Mouse (Mus musculus): Measurements from ENCODE around the gene Abhd14a.

Gene Abhd14a

DNA sequence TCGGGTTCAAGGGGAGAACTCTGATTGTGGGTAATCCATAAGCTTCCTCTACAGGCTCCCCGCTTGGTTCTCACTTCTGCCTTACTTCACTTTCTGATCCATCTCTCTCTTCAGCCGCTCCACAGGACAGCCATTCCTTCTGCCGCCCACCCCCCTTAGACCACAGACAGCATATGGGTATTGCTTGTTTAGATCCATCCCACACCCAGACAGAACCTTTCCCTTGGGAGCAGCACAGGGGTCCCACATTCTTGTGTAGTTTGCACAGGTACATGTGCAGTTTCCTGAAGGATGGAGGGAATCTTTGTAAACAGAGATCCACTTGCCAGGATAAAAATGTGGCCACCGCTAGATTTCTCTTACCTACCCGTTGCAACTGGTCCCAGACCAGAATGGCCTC is 4.9 kb upstream of the Abhd14a start:
- DNase-seq (ENCODE audit: low spot score) = no peak

DNA sequence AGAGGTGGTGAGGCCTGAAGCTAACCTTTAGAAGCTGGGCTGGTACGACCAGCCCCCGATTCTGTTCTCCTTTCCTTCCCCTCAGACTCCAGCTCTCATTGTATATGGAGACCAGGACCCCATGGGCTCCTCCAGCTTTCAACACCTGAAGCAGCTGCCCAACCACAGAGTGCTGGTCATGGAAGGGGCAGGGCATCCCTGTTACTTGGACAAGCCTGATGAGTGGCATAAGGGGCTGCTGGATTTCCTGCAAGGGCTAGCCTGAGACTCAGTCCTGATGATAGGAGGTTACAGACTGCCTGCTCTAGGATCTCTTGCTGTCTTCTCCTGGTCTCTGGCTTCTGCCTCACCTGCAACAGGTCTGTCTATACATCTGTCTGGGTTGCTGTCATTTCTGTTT is 4.4 kb upstream of the Abhd14a start:
- no peak for DNase-seq (ENCODE audit: low spot score)

DNA sequence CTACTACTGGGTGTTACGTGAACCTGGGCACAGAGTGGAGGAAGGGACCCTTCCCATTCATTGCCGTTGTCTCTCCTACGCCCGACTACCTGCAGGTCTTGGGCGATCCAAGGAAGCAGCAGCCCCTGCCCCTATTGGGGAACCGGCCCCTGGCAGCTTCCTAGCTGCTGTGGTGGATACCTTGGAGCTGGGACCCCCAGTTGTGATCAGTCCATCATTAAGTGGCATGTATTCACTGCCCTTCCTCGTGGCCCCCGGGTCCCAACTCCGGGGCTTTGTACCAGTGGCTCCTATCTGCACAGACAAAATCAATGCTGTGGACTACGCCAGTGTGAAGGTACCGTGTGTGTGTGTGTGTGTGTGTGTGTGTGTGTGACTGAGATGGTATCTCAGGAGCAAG is 3.8 kb upstream of the Abhd14a start:
- DNase-seq (ENCODE audit: low spot score) = no peak

DNA sequence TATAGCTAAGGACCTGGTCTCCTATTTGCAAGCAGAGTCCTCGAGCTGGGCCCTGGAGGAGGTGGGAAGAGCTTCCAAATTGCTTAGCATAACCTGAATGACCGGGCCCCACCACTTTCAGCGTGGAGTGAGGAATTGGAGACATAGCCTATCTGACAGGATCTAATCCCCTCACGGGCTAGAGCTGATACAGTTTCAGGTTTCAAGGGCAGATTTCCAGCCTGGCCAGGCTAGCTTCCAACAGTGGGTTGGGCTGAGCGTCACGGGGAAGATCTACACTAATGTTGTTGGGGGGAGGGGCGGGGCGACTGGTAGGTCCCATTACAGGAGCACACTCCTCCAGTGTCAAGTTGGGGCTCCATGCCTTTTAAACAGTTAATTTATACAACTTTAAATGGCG is 3.2 kb upstream of the Abhd14a start:
- DNase-seq (ENCODE audit: low spot score) = peak; percentile 37

DNA sequence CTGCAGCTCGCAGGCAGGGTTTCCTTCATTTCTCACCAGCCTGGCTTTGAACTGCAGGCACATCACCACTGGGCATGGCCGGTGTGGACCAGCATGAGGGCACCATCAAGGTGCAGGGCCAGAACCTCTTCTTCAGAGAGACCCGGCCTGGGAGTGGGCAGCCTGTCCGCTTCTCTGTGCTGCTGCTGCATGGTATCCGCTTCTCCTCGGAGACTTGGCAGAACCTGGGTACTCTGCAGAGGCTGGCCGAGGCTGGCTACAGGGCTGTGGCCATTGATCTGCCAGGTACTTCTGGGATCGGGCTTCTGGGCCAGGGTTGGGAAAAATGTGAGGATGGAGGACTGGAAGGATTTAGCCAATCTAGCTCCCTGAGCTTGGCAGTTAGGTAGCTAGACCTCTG is 2.5 kb upstream of the Abhd14a start:
- DNase-seq (ENCODE audit: low spot score) = no peak

DNA sequence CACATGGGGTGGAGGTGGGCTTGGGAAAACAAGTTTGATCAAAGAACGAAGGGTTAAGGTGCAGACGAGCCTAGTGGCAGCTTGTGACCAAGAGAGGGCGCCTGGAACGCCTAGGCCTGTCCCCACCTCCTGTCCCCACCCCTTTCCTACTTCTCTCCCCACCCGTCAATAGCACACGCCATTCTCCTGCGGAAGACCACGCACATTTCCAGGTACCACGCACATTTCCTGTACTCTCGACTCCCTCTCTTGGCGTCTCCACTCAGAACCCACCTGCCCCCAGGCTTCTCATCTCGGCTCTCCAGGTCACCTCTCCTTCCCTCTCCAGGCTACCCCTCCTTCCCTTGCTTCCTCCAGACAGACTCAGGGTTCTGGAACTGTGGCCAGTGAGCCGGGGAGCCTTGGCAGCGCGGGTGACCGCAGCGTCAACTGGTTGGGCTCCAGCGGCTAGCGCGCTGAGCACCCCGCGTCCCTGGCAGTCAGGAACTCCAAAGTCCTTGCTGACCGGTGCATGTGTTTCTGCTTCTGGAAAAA is 1.1 kb upstream of the Abhd14a start:
- DNase-seq (ENCODE audit: low spot score) = peak; percentile 82

DNA sequence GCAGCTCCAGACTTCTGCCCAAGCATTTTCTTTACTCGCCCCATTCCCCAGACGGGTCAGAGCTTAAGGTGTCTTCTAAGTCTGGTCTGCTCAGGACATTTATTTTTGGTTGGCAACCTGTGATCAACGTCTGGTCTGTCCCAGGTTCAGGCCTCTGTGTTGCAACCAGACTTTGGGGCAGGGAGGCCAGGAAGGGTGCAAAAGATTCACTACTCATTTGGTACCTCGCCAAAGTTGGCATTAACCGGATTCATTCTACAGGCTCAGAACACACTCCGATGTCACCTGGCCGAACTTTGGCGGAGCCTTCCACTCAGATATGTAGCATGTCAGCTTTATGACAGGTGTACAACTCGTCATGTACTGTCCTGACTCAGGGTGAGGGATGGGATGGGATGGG is 473 bp upstream of the Abhd14a start:
- DNase-seq (ENCODE audit: low spot score) = no peak

DNA sequence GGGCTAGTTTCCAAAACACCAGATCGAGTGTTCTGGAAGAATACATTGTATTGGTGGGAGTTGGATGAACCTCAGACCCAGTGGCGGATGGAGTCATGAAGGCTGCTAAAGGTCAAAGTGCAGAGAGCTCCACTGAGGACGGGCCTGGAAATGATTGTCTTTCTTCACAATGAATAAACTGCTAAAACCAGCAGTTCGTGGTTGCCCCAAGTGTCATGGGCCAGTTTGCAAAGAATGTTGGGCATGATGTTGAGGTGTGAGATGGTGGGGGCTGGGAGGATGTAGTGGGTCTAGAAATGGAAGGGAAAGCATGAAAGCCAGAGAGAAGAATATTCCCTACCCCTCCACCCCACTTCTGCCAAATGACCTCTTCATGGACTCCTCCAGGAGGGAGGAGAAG is 2.6 kb downstream of the Abhd14a start:
- DNase-seq (ENCODE audit: low spot score) = no peak

DNA sequence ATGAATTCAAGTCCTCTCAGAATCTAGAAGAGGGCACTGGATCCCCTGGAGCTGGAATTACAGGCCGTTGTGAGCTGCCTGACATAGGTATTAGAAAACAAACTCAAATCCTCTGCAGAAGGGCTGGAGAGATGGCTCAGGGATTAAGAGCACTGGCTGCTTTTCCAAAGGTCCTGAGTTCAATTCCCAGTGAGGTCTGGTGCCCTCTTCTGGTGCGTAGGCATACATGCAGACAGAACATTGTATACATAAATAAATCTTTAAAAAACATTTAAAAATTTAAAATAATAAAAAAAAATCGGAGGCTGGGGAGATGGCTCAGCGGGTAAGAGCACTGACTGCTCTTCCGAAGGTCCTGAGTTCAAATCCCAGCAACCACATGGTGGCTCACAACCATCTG is 4.8 kb downstream of the Abhd14a start:
- no peak for DNase-seq (ENCODE audit: low spot score)

DNA sequence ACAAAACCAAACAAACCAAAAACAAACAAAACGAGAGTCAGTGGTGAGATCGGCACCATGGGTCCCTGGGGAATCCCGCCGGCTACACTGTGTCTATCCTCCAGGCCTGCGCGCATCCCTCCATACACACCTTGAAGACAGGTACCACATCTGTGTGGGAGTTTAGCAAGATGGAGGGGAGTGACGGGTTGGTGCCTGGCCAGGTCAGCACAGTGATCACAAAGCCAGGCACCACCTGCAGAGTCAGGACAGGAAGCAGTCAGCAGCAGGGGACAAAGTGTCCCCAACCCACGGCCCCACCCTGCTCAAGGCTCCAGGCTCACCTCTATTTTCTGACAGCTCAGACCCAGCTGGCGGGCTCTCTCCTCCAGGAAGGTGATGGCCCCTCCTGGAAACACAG is 10.9 kb downstream of the Abhd14a start:
- DNase-seq (ENCODE audit: low spot score) = no peak

DNA sequence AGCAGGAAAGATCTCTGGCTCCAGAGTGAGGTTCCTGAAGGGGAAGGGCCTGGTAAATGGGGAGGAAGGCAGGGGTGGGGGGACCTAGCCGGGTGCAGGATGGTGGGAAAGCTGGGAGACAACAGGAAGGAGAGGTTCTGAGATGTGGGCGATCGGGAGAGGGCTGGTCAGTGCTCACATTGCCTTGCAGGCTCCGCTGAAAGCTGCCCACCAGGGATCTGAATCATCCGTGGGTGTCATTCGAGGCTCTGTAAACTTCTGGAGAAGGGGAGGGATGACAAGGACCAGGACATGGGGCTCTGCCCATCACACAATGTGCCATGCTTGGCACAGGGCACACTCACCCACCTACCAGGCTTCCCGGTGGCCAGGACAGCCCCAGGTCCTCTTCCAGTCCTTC is 14.1 kb downstream of the Abhd14a start:
- no peak for DNase-seq (ENCODE audit: low spot score)

DNA sequence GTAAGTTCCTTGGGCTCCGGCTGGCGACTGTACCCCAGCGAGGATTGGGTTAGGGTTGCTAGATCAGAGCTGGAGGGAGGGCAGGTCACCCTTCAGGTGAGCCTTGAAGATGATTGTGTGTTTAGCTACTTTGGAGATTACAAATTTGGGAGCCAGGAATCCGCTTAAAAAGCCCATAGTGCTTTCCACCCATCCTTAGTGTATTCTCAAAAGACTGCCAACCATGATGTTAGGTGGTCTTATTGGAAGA is 17.5 kb downstream of the Abhd14a start:
- DNase-seq (ENCODE audit: low spot score) = no peak

DNA sequence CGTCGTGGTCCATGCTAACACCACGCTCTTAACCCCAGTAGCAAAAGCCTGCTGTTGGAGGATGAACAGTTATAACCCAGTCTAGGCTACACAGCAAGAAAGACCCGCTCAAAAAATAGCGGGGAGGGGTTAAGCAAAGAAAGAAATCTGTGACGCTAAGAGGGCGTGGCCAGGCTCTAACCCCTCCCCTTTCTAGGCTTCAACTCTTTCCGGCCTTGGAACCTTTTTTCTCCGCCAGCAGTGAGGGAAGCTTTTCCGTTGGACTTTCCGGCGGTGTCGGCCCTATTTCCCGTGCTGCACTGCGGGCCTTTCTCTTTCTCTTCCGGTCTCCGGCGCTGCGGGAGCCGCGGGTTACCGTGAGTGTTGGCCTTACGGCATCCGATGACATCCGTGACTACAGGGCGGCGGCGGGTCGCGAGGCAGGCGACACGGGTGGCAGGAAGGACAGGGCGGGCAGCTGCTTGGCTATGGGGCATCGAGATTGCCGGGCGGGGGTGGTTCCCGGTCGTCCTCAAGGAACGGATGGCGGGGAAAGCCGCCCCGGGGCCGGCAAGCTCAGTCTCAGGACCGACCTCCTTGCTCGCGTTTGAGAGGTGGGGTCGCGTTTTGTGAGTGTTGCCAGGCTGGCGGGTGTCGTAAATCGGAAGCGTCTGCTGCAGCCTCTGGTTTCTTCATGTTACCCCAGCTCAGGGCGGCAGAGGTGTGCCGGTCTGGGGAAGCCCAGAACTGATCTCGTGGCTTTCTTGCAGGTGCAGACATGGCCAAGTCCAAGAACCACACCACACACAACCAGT is 18.1 kb downstream of the Abhd14a start, which contains the start of gene Rpl29:
TSS of gene Rpl29 (plus strand) at position 234 of the 794 bp plus-strand sequence.
- DNase-seq (ENCODE audit: low spot score) = peak; percentile 99

DNA sequence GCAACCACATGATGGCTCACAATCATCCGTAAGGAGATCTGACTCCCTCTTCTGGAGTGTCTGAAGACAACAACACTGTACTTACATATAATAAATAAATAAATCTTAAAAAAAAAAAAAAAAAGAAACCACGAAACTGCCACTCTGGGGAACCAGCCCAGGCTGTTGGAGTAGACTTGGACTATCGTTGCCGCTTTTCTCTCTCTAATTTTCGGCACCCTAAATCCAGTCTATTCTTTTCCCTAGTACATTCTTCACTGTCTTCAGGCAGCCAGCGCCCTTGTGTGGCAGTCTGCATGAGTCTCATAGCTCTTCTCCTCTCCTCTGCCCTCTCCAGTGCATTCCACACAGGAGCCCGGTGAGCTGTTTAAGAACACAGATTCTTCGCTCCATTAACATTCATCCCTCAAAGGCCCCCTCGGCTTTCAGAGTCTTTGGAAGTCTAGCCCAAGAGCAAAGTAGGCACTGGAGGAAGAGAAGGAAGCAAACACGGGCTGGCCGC is 18.7 kb downstream of the Abhd14a start:
- no peak for DNase-seq (ENCODE audit: low spot score)

DNA sequence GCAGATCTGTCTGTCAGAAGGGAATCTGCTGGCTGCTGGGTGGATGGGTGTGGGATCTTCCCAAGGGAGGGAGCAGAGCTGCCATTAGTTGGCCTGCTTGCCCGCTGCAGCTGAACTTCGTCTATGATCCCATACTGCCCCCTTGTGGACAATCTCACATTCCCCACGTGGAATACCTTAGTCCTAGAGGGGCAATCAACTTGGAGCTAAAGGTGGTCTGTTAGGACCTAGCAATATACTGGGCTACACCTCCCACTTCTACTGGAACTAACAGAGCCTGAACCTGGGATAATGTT is 25.7 kb downstream of the Abhd14a start:
- peak; percentile 97 for DNase-seq (ENCODE audit: low spot score)

DNA sequence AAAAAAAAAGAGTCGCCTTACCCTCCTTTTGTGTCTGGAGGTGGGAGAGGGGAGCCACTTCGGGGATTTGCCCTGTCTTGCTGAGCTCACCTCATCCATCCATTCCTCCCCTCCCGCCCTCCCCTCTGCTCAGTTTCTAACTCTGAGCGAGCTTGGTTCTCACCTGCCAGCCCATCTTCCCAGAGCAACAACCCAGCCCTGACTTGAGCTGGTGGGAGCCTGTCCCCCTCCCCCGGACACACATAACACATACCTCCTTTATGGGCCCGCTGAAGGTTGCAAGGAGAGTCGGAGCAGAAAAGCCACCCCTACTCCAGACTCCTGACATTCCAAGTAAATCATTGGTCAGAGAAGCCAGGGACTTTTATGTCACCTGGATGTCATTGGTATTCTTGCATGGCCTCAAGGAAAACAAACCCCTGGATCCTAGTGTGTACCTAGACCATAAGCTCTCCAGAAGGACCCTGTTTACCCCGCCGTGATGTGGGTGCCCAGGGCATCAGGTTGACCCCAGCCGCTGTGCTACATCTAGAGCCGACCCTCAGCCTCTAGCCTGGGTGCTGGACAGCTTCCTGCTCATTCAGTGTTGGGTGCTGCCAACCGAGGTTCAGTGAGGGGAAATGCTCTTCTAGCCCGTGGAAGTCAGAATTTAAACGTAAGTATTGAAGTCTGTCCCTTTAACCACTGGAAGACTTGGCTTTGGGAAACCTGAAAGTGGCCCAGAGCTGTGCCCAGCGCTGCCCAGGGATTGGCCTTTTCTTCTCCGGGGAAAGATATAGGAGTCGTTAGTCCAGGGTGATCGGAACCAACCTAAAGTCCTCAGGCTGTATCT is 26.2 kb downstream of the Abhd14a start:
- DNase-seq (ENCODE audit: low spot score) = no peak

DNA sequence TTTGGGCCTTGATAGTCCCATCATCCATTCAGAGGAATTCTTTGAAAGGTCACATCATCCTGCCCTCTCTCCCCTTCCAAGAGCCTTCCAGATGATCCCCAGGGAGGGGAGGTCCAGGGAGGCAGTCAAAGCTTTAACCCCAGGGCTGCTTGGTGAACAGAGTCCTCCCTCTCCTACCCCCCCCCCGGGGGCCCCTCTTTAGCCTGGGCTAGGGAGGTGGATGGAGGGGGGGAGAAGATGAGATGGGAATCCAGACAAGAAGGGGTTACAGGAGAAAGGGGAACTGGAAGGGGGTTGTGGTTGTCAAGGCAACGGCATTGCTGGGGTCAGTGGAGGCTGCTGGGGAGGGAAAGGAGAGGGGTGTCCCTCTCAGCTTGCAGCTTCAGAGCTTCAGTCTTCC is 26.9 kb downstream of the Abhd14a start:
- peak; percentile 53 for DNase-seq (ENCODE audit: low spot score)

DNA sequence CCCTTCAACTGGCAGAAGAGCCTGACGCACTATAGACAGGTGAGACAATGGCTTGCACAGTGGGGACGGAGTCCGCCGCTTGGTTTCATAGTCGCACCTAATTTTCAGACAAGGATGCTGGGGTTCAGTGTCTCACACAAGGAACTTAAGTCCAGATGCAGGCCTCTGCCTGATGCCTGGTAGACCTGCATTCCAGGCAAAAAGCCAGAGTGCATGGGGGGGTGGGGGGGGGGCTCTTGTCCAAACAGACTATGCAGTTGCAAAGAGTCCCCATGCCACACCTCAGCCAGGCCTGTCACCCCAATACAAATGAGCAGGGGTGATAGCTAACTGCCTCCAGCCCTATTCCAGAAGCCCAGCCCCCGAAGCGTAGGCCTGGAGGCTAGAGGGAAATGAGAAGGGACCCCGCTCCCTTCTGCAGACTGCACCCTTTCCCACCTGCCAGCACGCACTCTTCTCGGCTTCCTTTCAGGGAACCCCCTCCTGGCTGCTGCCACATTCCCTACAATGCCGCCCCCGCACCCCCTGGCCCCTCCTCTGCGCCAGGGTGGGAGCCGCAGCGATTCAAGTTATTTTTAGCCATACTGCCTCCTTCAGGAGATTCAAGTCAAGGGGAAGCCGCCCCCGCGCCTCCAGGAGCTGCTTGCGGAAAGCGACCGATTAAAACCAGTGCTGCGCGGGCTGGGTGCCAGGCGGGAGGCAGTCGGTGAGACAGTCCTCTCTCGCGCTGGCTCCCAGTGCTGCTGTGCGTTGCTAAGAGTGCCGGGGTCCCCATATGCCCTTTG is 29.4 kb downstream of the Abhd14a start:
- DNase-seq (ENCODE audit: low spot score) = peak; percentile 68

DNA sequence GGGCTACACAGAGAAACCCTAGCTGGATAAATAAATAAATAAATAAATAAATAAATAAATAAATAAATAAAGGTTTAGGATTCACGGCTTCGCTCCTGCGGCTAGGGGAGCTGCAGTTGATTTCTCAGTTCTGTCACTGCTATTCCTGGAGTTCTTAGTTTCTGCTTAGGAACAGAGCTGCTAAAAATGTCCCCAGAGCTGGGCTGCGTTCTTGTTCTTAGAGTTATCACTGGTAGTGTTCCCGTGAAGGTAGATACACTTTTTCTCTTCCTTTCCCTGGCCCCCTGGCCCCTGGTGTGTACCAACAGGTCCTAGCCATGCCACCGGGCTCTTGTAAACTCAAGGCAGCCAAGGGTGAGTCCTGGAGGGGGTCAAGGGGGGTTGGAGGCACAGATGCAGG is 30.7 kb downstream of the Abhd14a start:
- DNase-seq (ENCODE audit: low spot score) = no peak

DNA sequence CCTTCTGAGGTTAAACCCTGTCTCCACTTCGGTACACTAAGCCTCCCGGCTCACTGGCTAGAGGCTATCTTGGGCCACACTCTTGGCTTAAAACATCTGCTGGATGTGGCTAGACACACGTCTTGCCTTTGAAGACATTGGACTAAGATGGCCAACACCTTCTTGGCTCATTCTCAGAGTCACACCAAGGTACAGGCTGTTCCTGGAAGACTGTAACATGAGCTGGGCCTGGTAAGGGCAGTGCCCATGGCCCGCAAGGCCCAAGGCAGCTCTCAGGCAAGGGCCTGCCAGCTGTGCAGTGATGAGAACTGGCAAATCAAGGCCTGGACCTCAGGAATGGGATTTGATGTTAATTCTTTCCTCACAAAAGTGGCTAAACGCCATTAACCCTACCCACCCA is 33.9 kb downstream of the Abhd14a start:
- no peak for DNase-seq (ENCODE audit: low spot score)

DNA sequence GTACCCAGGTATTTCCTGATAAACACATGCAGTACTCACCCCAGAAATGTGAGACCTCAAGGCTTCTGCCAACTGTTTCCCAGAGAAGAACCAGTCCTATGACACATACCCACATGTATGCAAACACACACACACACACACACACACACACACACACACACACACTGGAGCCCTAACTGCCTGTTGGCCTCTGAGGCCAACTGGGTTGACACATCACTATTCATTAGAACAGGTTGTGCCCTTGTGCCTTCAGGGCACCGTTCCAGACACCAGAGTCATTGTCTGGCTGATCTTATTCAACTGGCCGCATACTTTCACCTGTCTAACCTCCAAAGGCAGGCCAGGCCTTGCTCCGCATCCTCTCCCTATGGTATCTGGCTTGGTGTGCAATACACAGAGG is 35.3 kb downstream of the Abhd14a start:
- DNase-seq (ENCODE audit: low spot score) = no peak

DNA sequence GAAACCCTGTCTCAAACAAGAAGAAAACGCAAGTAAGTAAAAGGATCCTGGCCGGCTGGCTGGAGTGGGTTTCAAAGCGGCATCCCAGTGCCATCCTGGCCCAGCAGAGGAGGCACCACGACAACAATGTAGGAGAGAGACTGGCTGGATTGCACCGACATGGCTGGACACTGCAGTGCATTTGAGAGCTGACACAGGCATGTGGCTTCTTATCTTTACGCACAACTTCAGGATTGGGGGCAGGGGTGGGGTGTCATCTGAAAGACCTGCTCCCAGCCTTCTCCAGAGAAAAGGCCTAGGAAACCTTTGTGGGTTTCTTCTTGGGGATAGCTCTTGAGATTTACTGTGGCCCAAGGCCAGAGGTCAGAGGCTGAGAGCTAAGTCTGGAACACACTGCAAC is 35.7 kb downstream of the Abhd14a start:
- DNase-seq (ENCODE audit: low spot score) = no peak

DNA sequence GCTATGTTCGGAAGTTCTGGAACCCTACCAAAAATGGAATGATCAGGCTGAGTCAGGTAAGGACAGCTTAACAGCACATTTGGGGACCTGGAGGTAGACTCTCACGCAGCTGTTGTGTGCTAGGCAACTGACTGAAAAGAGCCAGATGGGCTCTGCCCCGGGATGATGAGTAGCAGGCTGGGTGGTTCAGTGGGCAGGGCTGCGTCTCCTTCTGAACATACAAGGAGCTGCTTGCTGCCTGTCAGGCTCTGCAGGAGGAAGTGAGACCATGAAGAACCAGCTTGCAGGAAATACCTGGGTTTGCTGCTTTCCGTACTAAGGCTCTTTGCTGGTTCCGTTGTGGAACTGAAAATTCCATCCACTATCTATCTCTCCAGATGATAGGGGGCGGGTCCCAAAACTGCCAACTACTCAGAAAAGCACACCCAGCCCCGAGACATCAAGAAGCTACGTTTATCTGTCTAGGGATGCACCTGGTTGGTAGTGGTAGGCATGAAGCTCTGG is 36.3 kb downstream of the Abhd14a start:
- no peak for DNase-seq (ENCODE audit: low spot score)
